In the genomic region with DNA sequence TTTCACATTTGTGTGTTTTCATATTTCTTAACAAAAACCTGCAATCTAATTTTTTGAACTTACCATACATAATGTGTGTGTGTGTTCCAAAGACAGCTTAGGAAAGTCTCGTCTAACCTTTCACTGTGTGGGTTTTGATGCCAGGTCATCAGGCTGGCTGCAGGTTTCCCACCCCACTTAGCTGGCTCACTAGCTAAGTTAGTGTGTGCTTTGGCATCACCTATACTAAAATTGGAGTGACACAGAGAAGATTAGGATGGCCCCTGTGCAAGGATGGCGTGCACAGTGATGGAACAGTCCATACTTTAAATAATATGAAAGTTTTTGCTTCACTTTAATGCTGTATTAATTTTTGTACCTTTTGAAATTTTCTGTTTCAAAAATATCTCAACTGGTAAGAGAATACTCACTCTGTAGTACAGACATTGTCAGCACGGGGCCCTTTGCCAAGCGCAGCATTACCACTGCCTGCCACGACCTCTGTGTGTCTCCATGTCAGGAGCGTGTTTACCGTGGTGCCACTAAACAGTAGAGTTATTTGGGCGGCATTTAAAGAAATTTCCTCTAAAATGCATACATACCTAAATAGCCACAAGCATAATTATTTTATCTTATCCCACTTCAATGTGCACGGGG, we compare ENCODE assay signal across 14 mouse cellular contexts. TPM values are rescaled to one million over a fixed set of nuclear protein-coding genes. Genes with fewer than 3 reads are reported as not detected.
DNase-seq lines count a peak whose midpoint lies in the region; ATAC-seq and TF ChIP-seq lines count a peak whose summit lies in the region.
"Had no signal": no experiment of that assay in that cellular context is flagged by ENCODE, and none has a peak within 500 bp of the region (broad histone marks: within the 10 kb centered on the region; RNA-seq: fewer than 3 reads in every experiment).

No protein-coding gene starts in this region.

- TF ChIP-seq CTCF in left cerebral cortex, adult 2 months (IDR thresholded peaks at IDR 0.05) = no peak

- H3K4me3 ChIP-seq in left cerebral cortex, adult 2 months = no peak overlapping the region
- H3K4me3 ChIP-seq: embryonic facial prominence, embryonic 15.5 days; erythroblast, embryonic 14.5 days; forebrain, embryonic 10.5 days; heart, embryonic 15.5 days; hindbrain, embryonic 13.5 days; intestine, embryonic 15.5 days had no signal

- peak overlapping the region; percentile 79 for H3K27ac ChIP-seq in left cerebral cortex, adult 2 months
- H3K27ac ChIP-seq: embryonic facial prominence, embryonic 15.5 days; forebrain, embryonic 10.5 days; heart, embryonic 15.5 days; intestine, embryonic 15.5 days had no signal

- intact Hi-C loops in left cerebral cortex, adult 2 months (cut with DNase I) = loop anchor here (2.0 to 5.0 kb wide), 2 partner anchors 40 to 202 kb away; no protein-coding TSS in a partner anchor

- no peak for DNase-seq in frontal cortex, postnatal 25 days (ENCODE audit: low spot score in 2 of 2)
- no peak for DNase-seq in left cerebral cortex, adult 2 months (ENCODE audit: extremely low spot score in 1 of 2, low spot score in 2 of 2)
- no peak for DNase-seq in left cerebral cortex, adult 11 months (ENCODE audit: low spot score)
- DNase-seq in cerebellum, adult 9-11 months = peak; percentile 61
- DNase-seq in cerebellum, postnatal 36 days = peak; percentile 45 to 46
- no peak for DNase-seq in adrenal gland, adult 8-10 months
- no peak for DNase-seq in lung, postnatal 25 days (ENCODE audit: low spot score)

- ATAC-seq in frontal cortex, adult (ENCODE audit: low TSS enrichment) = peak; percentile 4; the same call in 1 of the 2 replicates

RNA-seq across cellular contexts. Expression of gene Shld1, which starts 30.3 kb away (rescaled TPM):
- total RNA-seq in left cerebral cortex, adult 2 months (2021) = 10 to 100 TPM in 1 of 2 experiments, 1 to 10 TPM in 1; 9.6 to 10.7 TPM
- total RNA-seq in adrenal gland, adult 8-10 months (2022) = 10 to 100 TPM; 10.7 to 12.1 (median 11.9) TPM

Comparison
In these comparisons a context has a peak if more than half of its experiments do, and no peak if none do; other contexts are left out.
1. DNase-seq: peak in cerebellum, adult 9-11 months (single experiment) and cerebellum, postnatal 36 days (2 of 2); none in frontal cortex, postnatal 25 days (0 of 2), left cerebral cortex, adult 2 months (0 of 2), left cerebral cortex, adult 11 months (single experiment), adrenal gland, adult 8-10 months (single experiment) and lung, postnatal 25 days (single experiment).